Mouse (Mus musculus) embryonic stem cell, embryonic (primary cell): Measurements from ENCODE around the gene Fbxo10.
"Not testable (repeated sequence)": the region's sequence is repeated elsewhere in the genome, so short reads cannot be mapped to it uniquely, and the experiment has no call there.

Source experiments
- CTCF ChIA-PET, 4 experiments: fragments of 300-600 bp in 2 of 4; fragments of 350-600 bp in 2 of 4; sonication (Branson Sonifier 250); formaldehyde crosslinking; loops; one replicate each; lab custom pipeline; 2022; ENCODE audit warnings: inconsistent platforms in 2 of 4; lab: Charles Lee
- POLR2A ChIA-PET, 4 experiments: fragments of 300-600 bp in 2 of 4; fragments of 350-600 bp in 2 of 4; sonication (Branson Sonifier 250); formaldehyde crosslinking; loops; one replicate each; lab custom pipeline; 2022; ENCODE audit warnings: antibody characterized with exemption in 4 of 4, inconsistent platforms in 1 of 4; lab: Charles Lee

Fbxo10 gene

DNA sequence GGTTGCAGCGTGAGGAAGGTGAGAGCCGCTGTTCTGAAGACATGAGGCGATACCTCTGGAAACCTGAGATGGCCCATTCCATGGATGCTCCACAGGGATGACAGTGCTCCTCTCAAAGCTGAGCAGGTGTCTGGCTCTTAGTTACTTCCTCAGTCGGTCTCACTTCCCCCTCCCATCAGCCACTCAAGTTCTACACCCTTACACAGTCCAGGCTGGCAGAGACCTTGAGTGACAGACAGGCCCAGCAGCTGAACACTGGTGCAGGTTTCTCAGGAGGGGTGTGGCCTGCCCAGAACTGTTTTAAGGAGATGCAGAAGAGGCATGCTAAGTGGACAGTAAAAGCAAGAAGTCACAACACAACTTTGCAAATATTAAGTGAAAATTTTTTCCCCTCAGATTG, 16.7 kb downstream of the Fbxo10 start:
- POLR2A ChIA-PET, result interaction anchor here in 2 of 4 experiments (0.5 to 3.1 kb wide), 6 partner anchors 10 to 83 kb away, joined by 3 to 7 read pairs (median 3); partner anchors contain the start of gene Zbtb5 (in 1 of the 2)

DNA sequence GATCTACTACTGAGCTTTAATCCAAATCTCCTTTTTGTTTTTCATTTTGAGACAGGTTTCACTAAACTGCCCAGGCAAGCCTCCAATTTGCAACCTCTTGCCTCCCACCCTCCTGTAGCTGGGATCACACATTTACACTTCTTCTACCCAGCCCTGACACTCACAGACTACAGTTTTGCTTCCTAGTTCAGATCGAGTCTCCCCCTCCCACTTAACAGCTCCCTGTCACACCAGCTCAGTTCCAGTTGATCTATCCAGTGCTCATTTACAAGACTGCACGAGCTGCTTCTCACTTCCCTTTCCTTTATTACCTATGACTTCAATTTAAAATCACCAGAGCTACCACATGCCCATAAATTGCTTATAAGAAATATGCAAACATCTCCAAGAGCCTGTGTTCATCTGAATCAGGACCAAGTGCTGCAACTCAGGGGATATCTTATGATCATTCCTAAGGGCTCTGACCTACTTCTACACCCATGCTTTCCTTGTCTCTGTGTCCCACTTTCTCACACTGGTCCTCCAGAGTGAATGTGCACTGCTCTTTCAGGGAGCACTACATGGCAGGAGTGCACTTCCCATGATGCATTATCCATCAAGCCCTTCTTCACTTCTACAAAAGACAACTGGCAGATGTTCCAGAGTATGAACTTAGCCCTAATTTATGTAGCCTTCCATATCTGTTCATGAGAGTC, 18.2 kb downstream of the Fbxo10 start:
- CTCF ChIA-PET, result interaction anchor here in 1 of 4 experiments (0.6 kb wide), 1 partner anchor 8 kb away, joined by 3 read pairs; no protein-coding TSS in a partner anchor
- POLR2A ChIA-PET, result interaction anchor here in 2 of 4 experiments (0.8 to 3.1 kb wide), 4 partner anchors 9 to 54 kb away, joined by 3 to 7 read pairs (median 4); partner anchors contain the start of gene Zbtb5 (in 1 of the 2)

More for the DNA sequence above, 16.7 kb downstream of the Fbxo10 start:
- CTCF ChIA-PET, result interaction anchor here in 1 of 4 experiments (1.7 kb wide), 1 partner anchor 13 kb away, joined by 7 read pairs; no protein-coding TSS in a partner anchor

DNA sequence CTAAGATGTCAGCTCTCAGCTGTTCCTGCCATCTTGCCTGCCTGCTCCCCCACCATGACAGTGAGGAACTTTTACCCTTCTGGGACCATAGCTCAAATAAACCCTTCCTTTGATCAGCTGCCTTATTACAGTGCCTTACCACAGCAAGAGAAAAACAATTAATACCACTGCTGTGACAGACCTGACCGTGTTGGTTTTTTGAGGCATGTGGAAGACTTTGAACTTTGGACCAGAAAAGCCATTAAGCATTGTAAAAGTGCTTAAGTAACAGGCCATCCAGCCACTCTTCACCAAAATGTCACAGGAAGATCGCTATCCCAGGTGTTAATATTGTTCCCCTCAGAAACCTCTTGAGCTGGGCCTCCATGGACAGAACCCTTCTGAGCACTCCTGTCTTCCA, 19.8 kb downstream of the Fbxo10 start:
- ChIA-PET CTCF (interaction anchor here in 1 of 4 experiments (0.9 kb wide), 1 partner anchor 9 kb away, joined by 4 read pairs; no protein-coding TSS in a partner anchor), POLR2A (interaction anchor here in 1 of 4 experiments (0.7 kb wide), 1 partner anchor 251 kb away, joined by 5 read pairs; no protein-coding TSS in a partner anchor)

DNA sequence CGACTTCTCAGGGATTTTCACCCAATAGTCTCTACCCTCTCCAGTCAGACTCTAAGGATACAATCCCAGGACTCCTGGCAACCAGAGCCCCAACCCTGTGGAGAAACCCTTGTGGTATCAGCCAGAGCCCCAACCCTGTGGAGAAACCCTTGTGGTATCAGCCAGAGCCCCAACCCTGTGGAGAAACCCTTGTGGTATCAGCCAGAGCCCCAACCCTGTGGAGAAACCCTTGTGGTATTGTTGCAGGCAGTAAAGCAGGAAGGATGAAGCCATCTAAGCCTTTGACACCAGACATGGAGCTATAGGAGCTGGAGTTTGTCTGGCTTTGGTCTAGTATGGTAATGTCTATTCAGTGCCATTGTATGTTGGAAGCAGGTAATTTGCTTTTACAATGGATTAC, 20.6 kb downstream of the Fbxo10 start:
- POLR2A ChIA-PET, result not testable (repeated sequence)
- CTCF ChIA-PET, result interaction anchor here in 1 of 4 experiments (0.9 kb wide), 1 partner anchor 9 kb away, joined by 4 read pairs; no protein-coding TSS in a partner anchor

DNA sequence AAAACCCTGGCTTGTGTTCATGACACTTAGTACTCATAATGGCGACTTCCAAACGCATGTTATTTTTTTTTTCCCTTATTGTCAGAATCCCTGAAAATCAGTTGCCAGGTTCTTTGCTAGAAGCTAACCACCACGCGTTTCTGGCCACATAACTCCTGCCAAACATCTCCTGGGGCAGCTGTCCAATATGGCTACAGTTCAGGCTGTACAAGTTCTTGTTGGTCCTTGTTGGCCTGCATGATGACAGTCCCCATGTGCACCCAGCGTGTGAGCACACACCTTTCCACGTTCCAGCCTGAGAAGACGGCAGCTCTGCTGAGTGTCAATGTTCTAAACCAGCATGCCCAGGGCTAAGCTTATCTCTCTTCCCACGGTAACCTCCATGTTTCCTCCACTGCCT, 29.0 kb downstream of the Fbxo10 start:
- POLR2A ChIA-PET, result interaction anchor here in 1 of 4 experiments (0.9 to 1.5 kb wide), 4 partner anchors 13 to 265 kb away, joined by 3 to 4 read pairs (median 3); no protein-coding TSS in a partner anchor

DNA sequence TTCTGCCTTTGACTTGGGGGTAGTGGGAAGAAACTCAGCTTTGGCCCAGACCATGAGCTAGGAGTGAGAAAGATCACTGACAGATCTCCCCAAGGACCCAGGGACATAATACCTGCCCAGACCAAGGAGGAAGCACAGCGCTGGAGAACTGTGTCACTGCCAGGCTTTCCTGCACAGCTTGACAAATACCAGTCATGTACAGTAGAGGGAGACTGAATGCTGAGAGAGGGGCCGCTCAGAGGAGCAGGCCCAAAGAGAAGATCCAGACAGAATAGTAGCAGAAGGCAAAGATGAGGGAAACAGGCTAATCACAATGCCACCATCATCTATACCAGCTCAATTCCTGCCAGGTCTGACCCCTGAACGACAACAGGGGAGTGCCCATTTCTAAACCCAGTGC, 29.5 kb downstream of the Fbxo10 start:
- ChIA-PET CTCF (interaction anchor here in 3 of 4 experiments (0.5 to 1.8 kb wide), 10 partner anchors 9 to 253 kb away, joined by 3 to 7 read pairs (median 4); partner anchors contain the start of gene Polr1e (in 1 of the 3)), POLR2A (interaction anchor here in 2 of 4 experiments (0.5 to 1.5 kb wide), 7 partner anchors 13 to 748 kb away, joined by 3 to 10 read pairs (median 3); partner anchors contain the start of gene Tomm5 (in 1 of the 2))

More for the DNA sequence above, 29.0 kb downstream of the Fbxo10 start:
- CTCF ChIA-PET, result interaction anchor here in 3 of 4 experiments (0.5 to 1.8 kb wide), 8 partner anchors 9 to 775 kb away, joined by 3 to 7 read pairs (median 4); no protein-coding TSS in a partner anchor

DNA sequence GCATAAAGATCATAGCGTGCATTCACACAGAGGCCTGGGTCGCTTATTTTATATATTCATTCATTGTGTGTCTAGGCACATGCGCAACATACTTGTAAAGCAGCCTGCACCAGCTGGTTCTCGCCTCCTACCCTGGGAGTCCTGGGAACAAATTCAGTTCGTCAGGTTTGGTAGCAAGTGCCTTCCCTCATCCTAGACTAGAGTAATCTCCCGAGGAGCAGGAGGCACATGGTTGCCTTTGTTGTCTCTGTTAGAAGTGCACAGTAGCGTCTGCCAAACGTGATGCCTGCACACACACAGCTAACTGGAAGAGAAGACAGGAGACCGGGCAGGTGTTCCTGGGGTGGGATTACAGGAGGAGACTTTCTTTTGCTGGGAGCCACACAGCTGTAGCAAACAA, 36.4 kb downstream of the Fbxo10 start:
- ChIA-PET CTCF (interaction anchor here in 1 of 4 experiments (1.2 kb wide), 1 partner anchor 46 kb away, joined by 3 read pairs; no protein-coding TSS in a partner anchor), POLR2A (no interaction called here)

DNA sequence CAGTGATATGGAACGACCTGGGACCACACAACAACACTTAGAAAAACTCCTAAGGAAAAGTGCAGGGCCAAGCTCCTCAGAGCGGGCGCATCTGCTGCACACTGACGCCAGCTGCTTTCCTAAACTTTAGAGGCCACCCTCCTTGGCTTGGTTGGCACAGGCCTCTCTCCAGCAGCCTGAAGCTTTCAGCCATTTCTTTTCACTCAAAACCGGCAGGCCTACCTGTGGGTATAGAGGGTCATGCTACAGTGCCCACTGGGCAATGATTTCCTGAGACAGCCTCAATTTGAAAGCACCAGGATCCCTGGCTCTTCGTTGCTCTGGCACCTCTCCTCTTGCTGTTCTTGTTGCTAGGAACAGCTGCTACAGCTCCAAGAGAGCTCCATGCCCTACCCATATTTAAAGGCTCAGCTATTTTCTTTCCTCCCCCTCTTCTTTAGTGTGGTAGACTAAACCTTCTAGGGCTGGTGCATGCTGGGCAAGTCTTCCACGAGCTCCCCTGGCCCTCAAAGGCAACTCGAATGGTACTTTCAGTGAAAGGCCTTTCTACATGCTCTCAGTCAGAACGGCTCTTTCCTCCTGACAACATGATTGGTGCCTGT, 37.0 kb downstream of the Fbxo10 start:
- CTCF ChIA-PET, result interaction anchor here in 2 of 4 experiments (0.8 to 1.2 kb wide), 2 partner anchors 12 to 45 kb away, joined by 3 to 4 read pairs; no protein-coding TSS in a partner anchor
- POLR2A ChIA-PET, result interaction anchor here in 1 of 4 experiments (0.7 to 1.9 kb wide), 3 partner anchors 10 to 692 kb away, joined by 3 to 8 read pairs (median 3); no protein-coding TSS in a partner anchor

DNA sequence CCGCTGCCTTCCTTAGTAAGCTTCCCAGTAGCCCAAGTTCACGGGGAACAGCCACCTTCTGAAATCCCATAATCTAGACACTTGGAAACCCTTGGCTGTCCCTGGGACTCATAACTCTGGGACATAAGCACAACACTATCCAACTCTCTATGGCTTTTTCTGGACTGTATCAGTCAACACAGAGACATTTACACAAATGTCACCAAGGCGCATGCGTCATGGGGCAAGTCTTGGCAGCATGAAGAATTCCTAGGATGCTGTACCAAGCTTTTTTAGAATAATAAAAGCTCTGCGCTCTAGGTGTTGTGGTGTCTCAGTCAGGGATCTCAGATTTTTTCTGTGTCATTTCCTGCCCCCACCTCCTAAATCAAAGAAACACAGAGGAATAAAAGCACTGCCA, 37.7 kb downstream of the Fbxo10 start:
- POLR2A ChIA-PET, result interaction anchor here in 2 of 4 experiments (0.7 to 1.9 kb wide), 4 partner anchors 9 to 693 kb away, joined by 3 to 8 read pairs (median 4); no protein-coding TSS in a partner anchor
- CTCF ChIA-PET, result interaction anchor here in 1 of 4 experiments (0.7 to 0.8 kb wide), 2 partner anchors 12 to 1149 kb away, joined by 4 read pairs; partner anchors contain the start of gene Xpa

DNA sequence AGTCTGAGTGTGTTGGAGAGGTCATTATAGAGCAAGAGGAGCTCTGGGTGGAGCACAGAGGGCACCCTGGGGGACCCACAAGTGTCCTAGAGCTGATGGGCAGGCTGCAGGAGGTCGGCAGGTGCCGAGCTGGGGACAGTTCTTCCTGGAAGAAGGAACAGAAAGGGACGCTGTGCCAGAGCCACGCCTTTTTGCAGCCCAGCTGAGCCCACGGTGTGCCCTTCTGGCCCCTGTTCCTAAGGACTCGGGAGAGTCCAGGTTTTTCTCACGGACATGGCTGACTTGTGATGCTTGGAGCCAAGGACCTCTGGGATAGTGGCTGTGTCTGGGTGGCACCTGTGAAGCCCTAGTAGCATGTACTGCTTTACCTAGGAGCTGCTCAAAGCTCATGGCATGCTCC, 43.6 kb downstream of the Fbxo10 start:
- ChIA-PET POLR2A (interaction anchor here in 3 of 4 experiments (0.5 to 1.6 kb wide), 4 partner anchors 28 to 390 kb away, joined by 3 to 5 read pairs (median 4); partner anchors contain the start of gene Zbtb5 (in 1 of the 3)), CTCF (interaction anchor here in 1 of 4 experiments (0.6 kb wide), 1 partner anchor 9 kb away, joined by 3 read pairs; no protein-coding TSS in a partner anchor)

DNA sequence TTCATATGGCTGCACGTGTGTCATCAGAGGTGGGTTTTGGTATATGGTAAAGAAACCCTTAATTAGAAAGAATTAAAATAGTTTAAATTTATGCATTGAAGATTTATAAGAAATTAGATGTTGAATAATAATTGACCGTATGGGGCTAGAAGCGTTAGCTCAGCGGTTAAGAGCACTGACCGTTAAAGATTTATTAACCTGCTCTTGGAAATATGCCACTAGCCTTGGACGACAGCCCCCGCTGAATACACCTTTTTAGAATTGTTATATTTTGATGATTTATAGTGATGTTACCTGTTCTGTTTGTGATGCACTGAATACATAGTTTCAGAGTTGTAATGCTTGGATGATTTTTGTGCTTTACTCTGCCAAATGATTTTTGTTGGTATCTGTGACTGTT, 44.9 kb downstream of the Fbxo10 start:
- POLR2A ChIA-PET, result interaction anchor here in 1 of 4 experiments (0.8 to 1.1 kb wide), 2 partner anchors 21 to 22 kb away, joined by 3 to 5 read pairs; partner anchors contain the start of gene Polr1e
- CTCF ChIA-PET, result not testable (repeated sequence)

DNA sequence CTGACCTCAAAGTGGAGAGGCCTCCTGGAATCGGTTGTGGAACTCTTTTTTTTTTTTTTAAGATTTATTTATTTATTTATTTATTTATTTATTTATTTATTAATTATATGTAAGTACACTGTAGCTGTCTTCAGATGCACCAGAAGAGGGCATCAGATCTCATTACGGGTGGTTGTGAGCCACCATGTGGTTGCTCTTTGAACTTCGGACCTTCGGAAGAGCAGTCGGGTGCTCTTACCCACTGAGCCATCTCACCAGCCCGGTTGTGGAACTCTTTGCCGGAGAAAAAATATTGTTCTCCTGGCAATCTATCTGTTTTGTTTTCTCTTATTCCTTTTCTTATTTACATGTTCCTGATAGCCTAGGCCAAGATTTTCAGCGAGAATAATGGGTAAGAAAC, 45.5 kb downstream of the Fbxo10 start:
- ChIA-PET CTCF (interaction anchor here in 2 of 4 experiments (0.6 to 1.9 kb wide), 7 partner anchors 12 to 1348 kb away, joined by 3 to 5 read pairs (median 4); partner anchors contain the start of gene Zbtb5 (in 1 of the 2)), POLR2A (interaction anchor here in 2 of 4 experiments (1.0 to 2.7 kb wide), 4 partner anchors 8 to 26 kb away, joined by 3 to 8 read pairs (median 6); partner anchors contain the start of genes Polr1e (in 1 of the 2) and Zbtb5 (in 1 of the 2))

DNA sequence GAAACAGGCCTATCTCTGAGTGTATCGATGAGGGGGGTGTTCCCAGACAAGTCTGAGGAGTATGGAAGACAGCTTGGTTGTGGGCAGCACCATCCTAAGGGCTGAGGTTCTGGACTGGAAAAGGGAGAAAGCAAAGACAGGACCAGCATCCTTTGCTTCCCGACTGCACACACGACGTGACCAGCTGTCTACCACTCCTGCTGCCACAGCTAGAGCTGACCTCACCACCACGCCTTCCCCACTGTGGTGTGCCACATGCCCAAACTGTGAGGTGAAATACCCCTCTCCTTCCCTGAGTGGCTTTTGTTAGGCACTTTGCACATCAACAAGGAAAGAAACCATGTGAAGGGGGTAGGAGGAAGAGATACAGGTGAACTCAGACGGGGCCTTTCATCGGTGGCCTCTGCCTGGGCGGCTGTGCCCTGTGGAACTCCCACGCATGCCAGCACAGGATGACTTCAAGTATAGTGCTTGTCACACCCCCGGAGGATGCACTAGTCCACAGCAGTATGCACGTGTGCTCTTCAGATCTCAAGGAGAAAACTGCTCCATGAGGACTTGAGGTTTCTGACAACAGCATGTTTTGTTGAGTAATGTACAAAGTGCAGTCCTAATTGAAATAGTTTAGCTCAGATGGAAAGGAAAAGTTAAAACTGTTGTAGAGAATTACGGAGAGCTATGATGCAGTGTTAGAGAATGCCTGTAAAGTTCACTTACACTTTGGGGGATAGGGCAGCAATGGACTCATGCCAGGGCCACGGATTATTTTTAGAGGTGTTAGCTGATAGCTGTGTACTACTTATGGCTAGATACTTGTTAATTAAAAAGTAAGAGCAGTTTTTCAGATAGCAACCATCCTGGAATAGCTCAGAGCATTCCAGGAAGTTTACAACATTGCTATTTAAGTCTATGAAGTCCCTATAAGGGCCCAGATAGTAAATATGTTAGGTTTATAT, 46.7 kb downstream of the Fbxo10 start:
- ChIA-PET POLR2A (interaction anchor here in 3 of 4 experiments (0.7 to 2.7 kb wide), 6 partner anchors 7 to 25 kb away, joined by 3 to 8 read pairs (median 3); partner anchors contain the start of gene Zbtb5 (in 1 of the 3)), CTCF (interaction anchor here in 2 of 4 experiments (0.6 to 1.9 kb wide), 6 partner anchors 11 to 1472 kb away, joined by 3 to 6 read pairs (median 4); partner anchors contain the start of gene Zbtb5 (in 1 of the 2))

DNA sequence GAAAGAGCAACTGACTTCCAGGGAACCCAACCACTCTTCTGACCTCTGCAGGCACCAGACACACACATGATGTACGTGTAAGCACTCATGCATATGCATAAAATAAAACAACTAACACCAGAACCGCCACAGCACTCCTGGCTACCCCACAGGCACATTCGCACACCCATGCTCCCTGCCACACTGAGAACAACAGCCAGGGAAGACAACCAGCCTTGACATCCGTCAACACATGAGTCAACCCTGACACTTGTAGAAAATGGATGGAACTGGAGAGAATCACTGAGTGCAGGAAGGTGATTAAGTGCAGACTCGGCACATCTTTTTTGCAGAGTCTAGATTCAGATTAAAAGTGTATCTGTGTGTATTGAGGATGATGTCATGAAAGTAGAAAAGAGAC, 47.8 kb downstream of the Fbxo10 start:
- POLR2A ChIA-PET, result interaction anchor here in 2 of 4 experiments (1.4 to 2.7 kb wide), 3 partner anchors 9 to 18 kb away, joined by 3 to 8 read pairs (median 3); partner anchors contain the start of gene Polr1e (in 1 of the 2)
- CTCF ChIA-PET, result no interaction called here

DNA sequence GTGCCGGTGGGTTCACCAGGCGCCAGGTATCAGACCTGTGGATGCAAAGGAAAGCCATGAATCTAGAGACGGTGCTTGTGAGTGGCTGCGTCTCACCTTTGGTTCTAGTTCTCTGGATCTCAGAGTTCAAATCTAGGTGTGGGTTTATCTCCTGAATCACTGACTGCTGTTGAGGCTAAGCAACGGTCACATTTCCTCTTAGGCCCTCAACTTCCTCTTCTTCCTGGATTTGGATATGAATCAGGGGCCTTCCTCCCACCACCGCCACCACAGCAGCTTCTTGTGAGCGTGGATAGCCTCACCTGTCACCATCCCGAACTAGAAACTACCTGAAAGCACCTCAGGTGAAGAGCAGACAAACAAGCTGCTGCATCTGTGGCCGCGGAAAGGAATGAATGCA, 48.4 kb downstream of the Fbxo10 start:
- ChIA-PET POLR2A (interaction anchor here in 2 of 4 experiments (0.9 to 2.7 kb wide), 6 partner anchors 8 to 18 kb away, joined by 3 to 8 read pairs (median 4); partner anchors contain the start of gene Polr1e (in 2 of the 2)), CTCF (interaction anchor here in 2 of 4 experiments (0.6 to 1.7 kb wide), 2 partner anchors 24 to 280 kb away, joined by 3 to 6 read pairs; partner anchors contain the start of gene Zbtb5 (in 1 of the 2))
